In the genomic region with DNA sequence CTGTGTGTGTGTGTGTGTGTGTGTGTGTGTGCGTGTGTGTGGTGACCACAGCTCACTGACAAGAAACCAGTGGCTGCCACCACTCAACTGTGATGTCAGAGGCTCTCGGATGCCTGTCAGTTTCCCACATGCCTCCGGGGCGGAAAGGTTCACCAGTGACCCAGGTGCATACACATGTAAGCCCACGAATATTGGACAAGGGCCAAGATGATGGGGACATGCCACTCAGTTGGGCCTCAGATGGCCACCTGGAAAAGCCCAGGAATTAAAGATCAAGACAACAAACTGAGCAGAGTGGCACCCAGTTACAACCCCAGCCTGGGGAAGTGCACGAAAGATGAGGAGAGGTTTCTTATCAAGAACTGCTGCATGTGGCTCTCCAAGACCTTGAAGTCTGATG, we compare ENCODE assay signal across 17 mouse cellular contexts. TPM values are rescaled to one million over a fixed set of nuclear protein-coding genes. Genes with fewer than 3 reads are reported as not detected.
DNase-seq lines count a peak whose midpoint lies in the region; ATAC-seq and TF ChIP-seq lines count a peak whose summit lies in the region.
"Had no signal": no experiment of that assay in that cellular context is flagged by ENCODE, and none has a peak within 500 bp of the region (broad histone marks: within the 10 kb centered on the region; RNA-seq: fewer than 3 reads in every experiment).

No protein-coding gene starts in this region.

- no peak for TF ChIP-seq CTCF in layer of hippocampus, adult 2 months (conservative IDR thresholded peaks at IDR 0.05)

- H3K4me2 ChIP-seq in heart, embryonic 14.5 days (ENCODE audit: low read length): peak overlapping the region; percentile 24
- H3K4me2 ChIP-seq: hindbrain, embryonic 13.5 days; limb, embryonic 13.5 days; lung, embryonic 14.5 days; midbrain, embryonic 15.5 days had no signal

- no peak overlapping the region for H3K9ac ChIP-seq in heart, embryonic 14.5 days (ENCODE audit: low read length)
- H3K9ac ChIP-seq: hindbrain, embryonic 13.5 days; limb, embryonic 13.5 days; lung, embryonic 14.5 days; midbrain, embryonic 15.5 days had no signal

- 23% methylated on average over 6 of the region's 6 CpGs for WGBS in heart, embryonic 14.5 days

- H3K4me3 ChIP-seq in layer of hippocampus, adult 2 months: no peak overlapping the region
- no peak overlapping the region for H3K4me3 ChIP-seq in heart, embryonic 14.5 days (ENCODE audit: control insufficient read depth in 1 of 2, insufficient read depth in 1 of 2, low read depth in 1 of 2, low read length in 2 of 2)
- H3K4me3 ChIP-seq: hindbrain, embryonic 13.5 days; limb, embryonic 13.5 days; midbrain, embryonic 15.5 days had no signal

- peaks cover 65 to 82% of the 10 kb centered on the region in 2 experiments for H3K4me1 ChIP-seq in heart, embryonic 14.5 days (ENCODE audit: control insufficient read depth in 2 of 2, insufficient read depth in 2 of 2, low read length in 2 of 2)

- no peaks in the 10 kb centered on the region for H3K36me3 ChIP-seq in heart, embryonic 14.5 days (ENCODE audit: control insufficient read depth, insufficient read depth, low read length)
- H3K36me3 ChIP-seq in splenic B cell, adult 2 months (ENCODE audit: control insufficient read depth, insufficient read depth, low read length, poor library complexity, severe bottlenecking): no peaks in the 10 kb centered on the region
- H3K36me3 ChIP-seq: hindbrain, embryonic 13.5 days; limb, embryonic 13.5 days; midbrain, embryonic 15.5 days had no signal

- no peaks in the 10 kb centered on the region for H3K9me3 ChIP-seq in heart, embryonic 14.5 days (ENCODE audit: control insufficient read depth, low read length)
- H3K9me3 ChIP-seq: hindbrain, embryonic 13.5 days; limb, embryonic 13.5 days; midbrain, embryonic 15.5 days had no signal

- DNase-seq in adrenal gland, adult (ENCODE audit: inconsistent age in 2 of 2, low spot score in 1 of 2): peak; percentile 60 to 77
- DNase-seq in adrenal gland, postnatal 14 days: no peak
- DNase-seq in layer of hippocampus, adult 2 months (ENCODE audit: low spot score in 2 of 2): no peak
- DNase-seq in layer of hippocampus, postnatal 14 days (ENCODE audit: low spot score in 2 of 2): no peak
- DNase-seq in splenic B cell, adult 2 months (ENCODE audit: low read depth, low spot score): peak; percentile 68
- DNase-seq in retina, postnatal 1 day: no peak
- no peak for DNase-seq in Muller cell, postnatal 12 days (ENCODE audit: inconsistent ontology term)
- DNase-seq: cerebellum, adult 11 months; gastrocnemius, postnatal 25 days; layer of hippocampus, postnatal 36 days; lung, embryonic 14.5 days; right cerebral cortex, postnatal 25 days had no signal

- ATAC-seq in heart, embryonic 14.5 days (ENCODE audit: insufficient number of reproducible peaks, insufficient read depth, low FRiP score, low read depth): peak; percentile 27
- ATAC-seq: forebrain, embryonic 14.5 days; midbrain, embryonic 15.5 days had no signal

- H3K27ac ChIP-seq in layer of hippocampus, adult 2 months: peak overlapping the region; percentile 52; the same call in 1 of the 2 replicates
- peak overlapping the region; percentile 15 to 64; a peak in 3 of 4 replicates for H3K27ac ChIP-seq in heart, embryonic 14.5 days (replicated peaks in 1 of 2; ENCODE audit: control insufficient read depth in 1 of 2, insufficient read depth in 1 of 2, low read depth in 2 of 2, low read length in 2 of 2)
- H3K27ac ChIP-seq: hindbrain, embryonic 13.5 days; limb, embryonic 13.5 days; midbrain, embryonic 15.5 days had no signal

- H3K27me3 ChIP-seq in heart, embryonic 14.5 days (ENCODE audit: control insufficient read depth, insufficient read depth, low read length): no peaks in the 10 kb centered on the region
- no peaks in the 10 kb centered on the region for H3K27me3 ChIP-seq in splenic B cell, adult 2 months (ENCODE audit: control insufficient read depth, insufficient read depth, low read length, poor library complexity, severe bottlenecking)
- H3K27me3 ChIP-seq: hindbrain, embryonic 13.5 days; limb, embryonic 13.5 days; midbrain, embryonic 15.5 days had no signal

RNA-seq across cellular contexts. Expression of a gene that starts 13.4 kb away (rescaled TPM):
- 31.5 and 33.0 TPM in 2 replicates for total RNA-seq in adrenal gland, postnatal 14 days (2021)
- 10 to 100 TPM; 41.6 to 43.0 TPM for total RNA-seq in layer of hippocampus, adult 2 months (2021)
- total RNA-seq in layer of hippocampus, postnatal 14 days (2021): 10 to 100 TPM; 46.7 to 49.1 TPM
- 15.4 and 16.1 TPM in 2 replicates for polyA plus RNA-seq in heart, embryonic 14.5 days (2014; fragmentation: Nextera tagmentation; extraction: Ambion mirVana)

RNA-seq across cellular contexts. Expression of a gene that starts 41.7 kb away (rescaled TPM):
- total RNA-seq in adrenal gland, postnatal 14 days (2021): 26.8 and 32.0 TPM in 2 replicates
- 10 to 100 TPM; 33.2 to 34.7 TPM for total RNA-seq in layer of hippocampus, adult 2 months (2021)
- total RNA-seq in layer of hippocampus, postnatal 14 days (2021): 10 to 100 TPM; 29.8 to 30.1 TPM
- polyA plus RNA-seq in heart, embryonic 14.5 days (2014; fragmentation: Nextera tagmentation; extraction: Ambion mirVana): 8.6 and 9.1 TPM in 2 replicates

Comparison
In these comparisons a context has a peak if more than half of its experiments do, and no peak if none do; other contexts are left out.
1. DNase-seq: peak in adrenal gland, adult (2 of 2) and splenic B cell, adult 2 months (single experiment); none in adrenal gland, postnatal 14 days (single experiment), layer of hippocampus, adult 2 months (0 of 2), layer of hippocampus, postnatal 14 days (0 of 2), retina, postnatal 1 day (single experiment) and Muller cell, postnatal 12 days (single experiment).